Mouse (Mus musculus): Measurements from ENCODE around the gene Oxct1.

The Oxct1 gene

DNA sequence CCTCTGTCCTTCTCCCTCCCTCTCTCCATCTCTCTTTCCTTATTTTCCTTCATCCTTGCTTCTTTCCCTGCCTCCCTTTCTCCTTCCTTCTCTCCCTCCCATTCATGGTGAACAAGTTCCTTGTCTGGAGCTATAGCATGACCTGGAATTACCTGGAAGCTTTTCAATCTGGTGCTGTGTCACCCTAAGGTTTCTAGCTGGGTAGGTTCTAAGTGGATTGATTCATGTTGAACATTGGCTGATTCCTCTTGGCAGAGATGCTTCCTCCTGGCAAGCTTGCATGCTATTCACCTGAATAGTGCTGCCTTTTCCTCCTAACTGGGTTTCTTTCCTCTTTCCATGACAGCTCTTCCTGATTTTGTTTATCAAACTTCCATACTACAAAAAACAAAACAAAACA, 2.8 kb downstream of the Oxct1 start:
- no peak for DNase-seq (ENCODE audit: low read depth)

DNA sequence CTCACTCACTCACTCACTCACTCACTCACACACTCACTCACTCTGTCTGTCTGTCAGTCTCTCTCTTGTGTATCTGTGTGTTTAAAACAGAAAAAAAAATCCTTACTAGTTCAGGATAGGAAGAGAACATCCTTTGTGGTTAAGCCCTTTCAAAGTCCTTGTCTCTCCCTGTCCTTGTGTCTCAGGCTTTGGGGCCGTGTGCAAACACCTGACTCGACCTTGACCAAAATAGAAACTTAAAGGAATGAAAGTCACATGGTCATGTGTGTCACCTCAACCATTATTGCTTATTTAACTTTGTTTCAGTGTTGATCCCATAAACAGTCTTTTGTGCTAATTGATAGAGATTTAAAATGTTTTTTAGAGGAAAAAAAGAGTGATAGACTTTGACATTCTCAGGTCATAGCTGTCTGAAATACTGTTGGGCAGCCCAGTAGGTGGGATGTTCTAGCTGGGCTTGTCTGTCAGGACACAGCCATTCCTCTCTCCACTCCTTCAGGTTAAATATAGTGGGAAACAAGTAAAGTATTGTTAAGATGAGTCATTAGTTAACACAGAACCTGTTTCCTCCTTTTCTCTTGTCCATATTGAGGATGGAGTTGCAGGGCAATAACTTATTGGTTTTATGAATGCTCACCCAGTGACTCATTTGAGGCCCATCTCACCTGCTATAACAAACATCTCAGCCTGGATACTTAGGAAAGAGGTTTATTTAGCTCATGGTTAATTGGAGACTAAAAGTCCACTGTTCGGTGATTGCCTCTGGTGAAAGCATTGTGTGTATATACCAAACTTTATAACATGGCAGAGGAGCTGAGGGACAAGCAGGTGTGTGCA, 7.2 kb downstream of the Oxct1 start:
- DNase-seq (ENCODE audit: low read depth): peak; percentile 23

DNA sequence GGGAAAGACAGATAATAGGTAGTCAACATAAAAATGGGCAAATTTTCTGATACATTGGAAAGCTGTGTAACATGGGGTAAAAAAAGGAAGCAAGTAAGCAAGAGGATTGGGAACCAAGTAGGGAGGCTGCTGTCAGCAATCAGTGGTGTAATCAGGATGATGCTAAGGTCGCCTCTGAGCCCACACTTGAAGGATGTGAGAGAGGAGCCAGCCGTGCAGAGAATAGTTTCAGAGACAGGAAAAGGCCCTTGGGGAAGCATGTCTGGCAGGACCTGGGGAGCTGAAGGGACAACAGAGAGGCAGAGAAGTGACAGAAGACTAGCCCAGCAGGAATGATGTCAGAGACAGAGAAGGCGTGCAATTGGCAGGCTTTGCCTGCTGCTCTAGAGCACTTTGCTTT, 16.2 kb downstream of the Oxct1 start:
- peak; percentile 44 for DNase-seq (ENCODE audit: low read depth)

DNA sequence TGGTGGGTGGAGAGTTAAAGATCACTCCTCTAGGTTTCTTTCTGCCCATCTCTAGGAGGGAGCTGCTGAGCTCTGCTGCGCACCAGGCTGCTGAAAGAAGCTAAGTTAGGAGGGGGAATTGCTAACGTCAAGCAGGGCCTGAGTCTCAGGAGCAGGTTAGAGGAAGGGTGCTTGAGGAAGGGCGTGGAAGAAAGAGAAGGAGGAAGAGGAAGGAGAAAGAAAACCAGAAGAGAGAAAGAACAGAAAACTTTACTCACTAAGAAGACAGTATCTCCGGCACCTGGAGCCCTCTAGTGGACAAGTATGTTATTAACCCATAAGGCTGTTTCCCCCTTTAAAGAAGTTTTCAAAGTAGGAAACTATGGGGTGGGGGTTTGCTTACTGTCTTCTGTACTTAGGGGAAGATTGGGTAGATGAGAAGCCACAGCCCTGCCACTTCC, 16.9 kb downstream of the Oxct1 start:
- peak; percentile 87 for DNase-seq (ENCODE audit: low read depth)

DNA sequence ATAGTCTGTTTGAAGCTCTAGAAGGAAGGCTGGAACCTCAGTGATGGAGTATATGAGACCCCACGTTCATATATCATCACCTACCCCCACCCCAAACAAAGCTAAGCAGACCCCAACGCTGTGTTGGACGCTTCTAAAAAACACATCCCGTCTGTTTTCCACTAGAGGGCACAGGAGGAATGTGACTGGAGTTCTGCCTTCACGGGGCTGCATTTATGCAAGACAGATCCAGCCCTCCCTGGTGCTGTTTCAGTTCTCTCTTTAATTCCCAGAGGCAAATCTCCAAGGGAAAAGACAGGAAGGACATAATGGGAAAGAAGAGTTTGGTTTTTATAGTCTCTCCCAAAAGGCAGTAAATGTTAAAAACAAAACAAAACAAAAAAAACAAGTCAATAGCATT, 30.4 kb downstream of the Oxct1 start:
- no peak for DNase-seq (ENCODE audit: low read depth)

DNA sequence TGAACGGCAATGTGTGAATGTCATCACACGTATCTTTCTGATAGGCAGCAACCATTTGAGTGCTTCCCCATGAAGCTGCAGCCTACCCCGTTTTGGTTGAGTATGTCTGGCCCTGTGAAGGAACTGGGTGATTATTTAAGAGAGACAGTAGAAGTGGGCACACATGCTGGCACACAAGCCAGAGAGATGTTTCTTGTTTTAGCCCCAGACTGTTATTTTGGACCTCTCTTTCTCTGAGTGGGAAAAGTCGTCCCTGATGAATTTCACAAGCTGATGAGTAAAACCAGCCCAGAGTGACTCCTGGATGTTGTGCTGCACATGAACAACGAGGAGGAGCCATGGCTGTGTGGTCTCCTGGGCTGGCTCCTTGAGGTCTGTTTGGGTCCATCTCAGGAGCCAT, 37.4 kb downstream of the Oxct1 start:
- no peak for DNase-seq (ENCODE audit: low read depth)

DNA sequence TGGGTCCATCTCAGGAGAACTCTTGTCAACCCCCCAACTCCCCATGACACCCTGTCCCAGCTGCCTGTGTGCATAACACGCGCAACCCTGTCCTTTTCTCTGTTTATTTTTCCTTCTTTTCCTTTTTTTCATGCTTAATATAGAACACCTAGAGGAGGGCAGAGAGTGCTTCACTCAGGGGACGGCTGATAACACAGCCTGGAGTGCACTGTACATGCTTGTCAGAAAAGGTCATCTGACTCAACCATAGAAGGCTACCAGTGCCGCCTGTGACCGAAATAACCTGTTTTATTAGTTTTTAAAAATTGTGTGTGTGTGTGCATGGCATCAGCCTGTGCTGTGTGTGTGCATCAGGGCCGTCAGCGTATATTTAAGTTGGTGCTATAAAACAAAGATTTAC, 37.8 kb downstream of the Oxct1 start:
- no peak for DNase-seq (ENCODE audit: low read depth)

DNA sequence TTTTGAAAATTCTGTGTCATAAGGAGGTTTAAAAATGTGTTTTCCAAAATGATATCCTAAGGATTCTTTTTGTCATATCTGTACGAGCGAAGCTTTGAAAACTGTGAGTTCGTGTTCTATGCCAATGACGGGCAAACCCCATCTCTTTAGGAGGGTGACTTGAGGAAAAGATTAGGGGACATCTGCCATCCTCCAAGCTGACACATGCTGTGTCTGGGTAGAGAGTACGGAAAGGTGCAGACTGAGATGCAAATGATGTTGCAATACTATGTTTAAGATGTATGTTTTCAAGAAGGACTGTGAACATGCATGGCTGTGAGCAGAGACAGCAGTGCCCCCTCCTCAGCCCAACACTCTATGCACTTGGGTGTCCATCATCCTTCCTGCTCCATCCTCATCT, 38.5 kb downstream of the Oxct1 start:
- no peak for DNase-seq (ENCODE audit: low read depth)

DNA sequence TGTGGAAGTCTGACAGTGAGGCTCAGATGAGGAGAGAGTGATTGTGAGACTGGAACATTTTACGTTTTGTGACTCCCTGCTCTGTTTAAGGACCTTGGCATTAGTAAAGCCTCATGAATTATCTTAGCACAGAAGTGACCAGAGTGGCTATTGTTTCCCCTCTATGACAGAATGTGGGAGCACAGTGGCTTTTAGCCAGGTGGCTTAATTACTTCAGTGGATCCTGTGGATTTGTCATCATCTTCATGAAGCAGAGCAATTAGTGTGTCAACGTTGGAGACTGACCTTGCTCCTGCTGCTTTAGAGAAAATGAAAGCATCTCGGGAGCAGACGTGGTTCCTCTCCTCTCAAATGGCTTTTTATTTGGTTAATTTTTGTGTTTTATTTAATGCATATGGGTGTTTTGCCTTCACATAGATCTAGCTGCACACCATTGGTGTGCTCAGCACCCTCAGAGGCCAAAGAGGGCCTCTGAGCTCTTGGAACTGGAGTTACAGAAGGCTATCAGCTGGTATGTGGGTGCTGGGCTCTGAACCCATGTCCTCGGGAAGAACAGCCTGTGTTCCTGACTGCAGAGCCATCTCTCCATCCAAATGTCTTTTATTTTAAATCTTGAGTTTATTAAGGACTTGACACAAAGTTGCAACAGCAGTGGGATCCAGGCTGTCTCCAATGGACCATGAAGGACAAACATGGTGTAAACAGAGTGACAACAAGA, 41.2 kb downstream of the Oxct1 start:
- DNase-seq (ENCODE audit: low read depth): no peak

DNA sequence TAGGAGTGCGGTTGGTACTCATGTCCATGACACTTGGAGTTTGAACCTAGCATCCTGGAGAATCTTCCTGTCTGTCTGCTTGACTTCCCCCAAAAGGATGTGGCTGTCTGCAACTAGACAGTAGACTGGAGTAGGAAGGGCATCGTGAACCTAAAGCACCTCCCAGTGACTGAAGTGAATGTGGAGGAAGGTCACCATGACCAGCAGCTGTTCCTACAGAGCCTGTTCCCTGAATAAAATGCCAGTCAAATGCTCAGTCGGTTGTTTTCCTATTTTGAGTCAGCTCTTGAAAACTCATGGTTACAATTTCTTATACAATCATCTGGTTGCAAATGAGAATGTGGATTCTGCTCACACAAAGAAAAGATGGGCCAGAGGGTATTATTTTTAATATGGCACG, 51.8 kb downstream of the Oxct1 start:
- DNase-seq (ENCODE audit: low read depth): no peak

DNA sequence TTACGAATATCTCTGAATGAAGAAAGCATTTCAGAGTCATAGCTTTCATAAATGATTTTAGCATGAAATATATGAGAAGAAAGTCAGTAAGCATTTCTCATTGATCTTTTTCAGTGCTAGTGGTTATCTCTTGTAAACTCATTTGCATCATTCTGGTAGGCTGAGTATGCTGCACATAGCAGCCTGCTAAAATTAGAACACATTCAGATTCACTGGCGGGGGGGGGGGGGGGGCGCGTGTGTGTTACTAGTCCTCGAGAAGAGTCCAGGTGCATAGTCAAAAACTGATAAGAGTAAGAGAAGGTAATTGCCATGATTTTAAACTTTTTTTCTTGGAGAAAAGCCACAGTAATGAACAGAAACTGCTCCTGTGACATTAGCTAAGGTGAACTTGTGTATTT, 52.6 kb downstream of the Oxct1 start:
- no peak for DNase-seq (ENCODE audit: low read depth)

DNA sequence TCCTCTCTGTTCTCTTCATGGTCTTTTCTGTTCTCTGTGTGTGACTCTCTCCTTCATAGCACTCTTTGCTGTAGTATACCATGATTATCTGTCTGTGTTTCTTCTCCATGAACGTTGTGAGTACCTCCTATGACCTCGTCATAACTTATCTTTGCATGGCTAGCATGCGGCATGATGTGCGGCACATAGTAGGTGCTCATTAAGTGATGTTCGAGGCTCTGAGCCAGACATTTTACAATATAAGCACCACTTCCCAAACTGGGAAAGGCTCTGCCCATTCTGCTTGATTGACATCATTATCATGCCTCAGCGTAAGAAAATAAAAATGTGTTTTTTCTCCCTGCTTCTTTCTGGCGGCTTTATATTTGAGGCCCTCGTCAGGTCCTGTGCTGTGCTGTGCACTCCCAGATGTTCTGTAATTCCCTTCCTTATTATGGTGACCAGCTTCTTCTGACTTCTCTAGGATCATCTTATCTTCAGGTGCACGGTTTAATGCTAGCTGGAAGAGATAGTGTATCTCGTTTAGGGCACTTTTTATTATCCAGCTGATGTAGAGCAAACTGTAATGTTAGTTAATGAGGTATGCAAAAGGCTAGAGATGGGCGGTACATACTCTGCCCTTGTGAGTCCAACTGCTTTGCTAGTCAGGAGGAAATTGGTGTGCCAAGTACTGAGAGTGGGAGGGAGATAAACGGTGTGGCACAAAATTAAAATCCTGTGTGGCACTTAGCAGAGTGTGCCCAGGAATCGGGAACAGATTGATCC, 53.4 kb downstream of the Oxct1 start:
- no peak for DNase-seq (ENCODE audit: low read depth)

DNA sequence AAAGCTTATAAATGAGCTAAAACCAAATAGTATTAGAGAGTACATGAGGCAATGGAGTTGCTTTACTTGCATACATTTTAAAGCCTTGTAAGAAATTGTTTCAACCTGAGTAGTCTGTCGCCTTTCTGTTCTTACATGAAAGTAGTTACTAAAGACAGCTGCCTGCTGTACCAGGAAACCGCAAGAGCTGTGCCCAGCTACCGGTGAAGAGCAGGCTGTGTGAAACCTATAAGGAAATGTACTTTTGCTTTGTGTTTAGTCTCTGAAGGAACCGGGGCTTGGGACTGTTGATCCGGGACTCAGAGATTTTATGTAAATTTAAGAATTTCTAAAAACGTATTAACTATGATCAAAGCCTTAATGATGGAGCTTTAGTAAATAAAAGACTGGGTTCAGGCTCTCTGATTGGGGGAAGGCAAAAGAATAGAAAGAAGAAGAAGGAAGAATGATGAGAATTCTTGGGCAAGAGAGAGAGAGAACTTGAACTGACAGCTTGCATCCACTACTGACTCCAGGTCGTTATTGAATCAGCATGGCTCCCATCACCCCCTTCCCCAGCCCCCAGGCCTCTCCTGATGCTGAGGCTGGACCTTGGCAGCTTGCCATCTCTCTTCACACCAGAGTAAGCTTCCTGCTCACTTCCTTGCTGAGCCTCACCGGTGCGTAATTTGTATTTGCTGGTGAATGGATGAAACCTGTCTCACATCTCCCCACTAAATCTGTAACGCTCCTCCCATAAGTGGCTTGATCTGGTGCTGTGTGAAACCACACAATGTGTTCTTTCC, 59.6 kb downstream of the Oxct1 start:
- DNase-seq (ENCODE audit: low read depth): peak; percentile 70

DNA sequence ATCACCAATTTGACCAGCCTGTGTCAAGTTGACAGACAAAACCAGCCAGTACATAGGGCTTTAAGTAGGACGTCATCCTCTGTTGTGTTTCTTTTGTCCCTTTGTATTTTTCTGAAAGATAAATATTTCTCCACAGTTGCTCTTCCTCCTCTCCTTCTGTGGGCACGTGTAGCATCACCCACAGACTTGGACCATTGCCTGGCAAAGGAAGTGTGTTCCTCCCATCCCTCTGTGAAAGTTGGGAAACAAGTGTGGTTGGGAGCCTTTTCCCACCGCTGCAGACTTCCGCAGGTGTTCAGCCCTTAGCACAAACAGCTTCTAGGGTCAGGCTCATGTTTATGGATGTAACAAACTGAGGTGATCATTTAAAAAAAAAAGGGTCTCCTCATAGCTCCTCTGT, 61.3 kb downstream of the Oxct1 start:
- no peak for DNase-seq (ENCODE audit: low read depth)

DNA sequence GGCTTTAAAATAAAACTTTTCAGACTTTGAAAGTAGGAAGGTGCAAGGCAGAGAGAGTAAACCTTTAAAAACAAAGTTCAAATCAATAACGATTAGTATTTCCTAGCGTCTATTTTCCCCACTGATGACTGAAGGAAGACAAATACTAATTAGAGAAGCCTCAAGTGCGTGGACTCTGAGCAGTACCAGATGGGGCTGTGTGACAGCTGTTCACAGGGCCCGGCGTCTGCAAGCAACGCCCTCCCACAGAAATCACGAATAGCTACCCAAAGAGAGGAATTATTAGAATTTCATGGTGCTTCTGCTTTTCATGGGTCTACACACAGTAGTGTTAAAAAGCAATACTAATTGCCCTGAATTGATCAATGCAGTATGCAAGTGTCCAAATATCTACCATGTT, 61.7 kb downstream of the Oxct1 start:
- DNase-seq (ENCODE audit: low read depth): no peak

DNA sequence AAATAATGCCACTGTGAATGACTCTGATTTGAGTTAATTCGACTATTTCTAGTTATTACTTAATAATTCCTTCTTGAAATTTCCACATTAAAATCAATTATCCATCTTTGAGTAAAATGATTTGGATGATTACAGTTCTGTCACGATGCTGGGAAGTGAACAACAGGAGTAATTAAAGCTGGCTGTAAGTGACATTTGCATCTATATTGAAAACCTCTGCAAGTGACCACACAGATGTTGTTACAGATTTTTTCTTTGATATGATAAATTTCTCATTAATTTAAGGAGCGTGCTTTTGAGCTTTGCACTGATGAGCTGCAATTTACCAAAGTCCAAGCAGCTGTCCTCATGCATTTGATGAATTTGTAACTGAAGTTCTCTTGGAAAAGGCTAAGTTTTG, 64.4 kb downstream of the Oxct1 start:
- no peak for DNase-seq (ENCODE audit: low read depth)

DNA sequence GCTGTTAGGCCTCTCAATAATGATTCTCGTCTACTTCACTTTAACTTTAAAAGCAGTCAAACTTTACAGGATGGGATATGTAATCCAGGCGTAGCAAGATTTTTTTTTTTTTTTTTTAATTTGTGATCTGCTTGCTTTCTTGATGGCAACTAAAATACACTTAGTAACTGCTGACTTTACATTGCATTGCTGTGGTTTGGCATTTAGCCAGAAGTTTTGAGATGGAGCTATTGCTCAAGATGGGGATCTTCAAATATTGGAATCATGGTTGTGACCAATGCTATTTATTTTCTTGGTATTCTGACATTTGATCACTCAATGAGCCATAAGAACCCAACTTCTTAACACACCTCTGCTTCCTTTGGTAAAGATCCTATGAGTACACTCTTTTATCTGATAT, 66.4 kb downstream of the Oxct1 start:
- DNase-seq (ENCODE audit: low read depth): no peak

DNA sequence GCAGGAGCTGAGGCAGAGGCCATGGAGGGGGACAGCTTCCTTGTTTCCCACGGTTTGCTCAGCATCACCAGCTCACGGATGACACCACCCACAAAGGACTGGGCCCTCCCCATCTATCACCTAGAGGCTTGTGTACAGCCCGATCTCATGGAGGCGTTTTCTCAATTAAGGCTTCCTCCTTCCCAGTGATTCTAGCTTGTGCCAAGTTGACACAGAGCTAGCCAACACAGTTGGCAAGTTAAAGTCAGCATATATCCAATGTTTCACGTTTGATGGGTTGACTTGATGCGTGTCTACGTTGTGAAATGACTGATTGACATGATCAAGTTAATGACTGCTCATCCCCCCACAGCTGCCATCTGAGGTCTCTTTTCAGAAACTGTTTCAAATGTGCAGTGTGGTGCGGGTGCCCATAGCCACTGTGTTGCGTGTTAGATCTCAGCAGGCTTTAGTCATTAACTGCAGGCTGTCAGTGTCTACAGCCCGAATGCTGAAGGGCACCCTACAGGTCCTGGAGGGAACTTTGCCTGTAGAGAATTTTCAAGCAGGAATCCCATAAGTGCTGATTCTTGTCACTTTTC, 74.2 kb downstream of the Oxct1 start:
- DNase-seq (ENCODE audit: low read depth): no peak

DNA sequence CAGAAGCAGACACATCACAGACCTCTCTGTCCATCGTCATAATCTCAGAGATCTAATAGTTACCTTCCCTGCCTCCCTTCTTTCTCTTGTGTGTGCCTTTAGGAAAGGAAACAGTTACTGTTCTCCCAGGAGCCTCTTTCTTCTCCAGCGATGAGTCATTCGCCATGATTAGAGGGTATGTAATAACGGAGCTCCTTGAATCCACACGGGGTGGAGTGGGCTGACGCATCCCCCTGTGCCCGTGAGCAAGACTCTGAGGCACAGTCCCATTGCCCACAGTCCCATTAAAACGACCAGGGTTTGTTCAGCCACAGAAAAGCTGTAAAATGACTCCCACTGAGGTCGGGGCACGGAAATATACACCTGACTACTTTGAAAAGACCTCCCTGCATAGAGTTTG, 74.8 kb downstream of the Oxct1 start:
- DNase-seq (ENCODE audit: low read depth): no peak

DNA sequence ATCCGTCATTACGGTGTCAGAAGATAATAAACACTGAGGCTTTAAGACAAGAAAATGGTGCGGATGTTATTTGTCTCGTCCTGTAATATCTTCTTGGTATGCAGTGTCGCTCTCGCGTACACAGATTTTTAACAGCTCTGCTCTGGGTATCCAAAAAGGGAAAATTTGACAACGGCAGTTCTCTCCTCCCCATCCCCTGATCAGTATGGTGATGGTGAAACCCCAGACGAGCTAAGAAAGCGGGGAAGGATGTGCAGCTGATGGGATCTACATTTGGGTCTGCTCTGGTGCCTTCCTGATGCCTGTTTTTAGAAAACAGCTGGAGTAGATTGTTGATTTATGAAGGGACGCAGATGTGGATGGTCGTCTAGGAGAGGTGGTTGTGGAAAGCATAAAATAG, 78.1 kb downstream of the Oxct1 start:
- DNase-seq (ENCODE audit: low read depth): no peak

DNA sequence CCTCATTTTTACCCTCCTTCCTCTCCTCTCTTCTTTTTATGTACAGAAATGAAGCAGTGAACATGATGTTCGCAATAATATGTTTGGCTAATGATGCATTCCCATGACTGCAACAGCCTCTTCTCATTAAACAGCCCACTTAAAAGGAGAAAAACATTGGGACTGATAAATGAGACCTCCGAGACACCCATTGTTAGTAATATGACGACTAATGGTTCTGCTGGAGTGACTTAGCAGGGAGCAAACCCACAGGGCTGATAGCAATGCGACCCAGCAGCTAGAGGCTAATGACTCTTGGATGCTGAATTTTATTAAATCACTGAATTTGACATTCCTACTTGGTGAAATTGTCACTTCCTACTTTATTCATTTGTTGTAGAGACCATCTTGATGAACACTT, 79.3 kb downstream of the Oxct1 start:
- no peak for DNase-seq (ENCODE audit: low read depth)

DNA sequence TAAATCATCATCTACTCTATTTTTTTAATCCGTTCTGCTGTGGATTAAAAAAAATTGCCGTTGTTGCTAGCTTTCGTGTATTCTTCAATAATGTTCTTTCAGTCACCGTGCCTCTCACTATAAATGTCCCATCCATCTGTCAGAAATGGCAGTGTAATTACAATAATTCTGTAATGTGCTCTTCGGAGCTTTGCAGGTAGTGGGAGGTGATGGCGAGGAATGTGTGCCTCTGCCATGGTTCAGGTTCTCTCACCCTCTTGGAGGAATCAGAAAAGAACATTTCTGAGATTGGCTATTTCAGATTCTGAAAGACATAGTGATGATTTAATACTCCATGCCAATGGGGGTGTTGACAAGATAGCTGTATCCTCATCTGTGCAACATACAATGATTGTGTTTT, 93.8 kb downstream of the Oxct1 start:
- no peak for DNase-seq (ENCODE audit: low read depth)

Measured in induced T-regulatory cell, adult 2 months (primary cell).